Mouse (Mus musculus) heart, adult 2 months (tissue): ENCODE results near the gene Tmub2.

ENCODE experiments used
- CTCF ChIP-seq: fragments of 200-600 bp; IDR thresholded peaks from 2 replicates; pipeline ENCODE4 v1.8.1; 2022; ENCODE audit warnings: antibody characterized with exemption, mild to moderate bottlenecking, moderate library complexity
- EP300 ChIP-seq: fragments of 200-500 bp; IDR thresholded peaks from 2 replicates; pipeline ENCODE4 v1.6.1; 2011; ENCODE audit warnings: low read depth, low read length, control low read depth; ENCODE audit not compliant: insufficient read depth
- POLR2A ChIP-seq: fragments of 200-500 bp; IDR thresholded peaks from 2 replicates; pipeline ENCODE4 v1.6.1; 2011; ENCODE audit warnings: mild to moderate bottlenecking, low read depth, low read length, control low read depth; ENCODE audit not compliant: insufficient read depth

GRCm38 (mm10) chr11:102333061-102333460, 48.3 kb downstream of the Tmub2 start:
- no peak for TF ChIP-seq EP300
- no peak for TF ChIP-seq CTCF
- TF ChIP-seq POLR2A = no peak
